Mouse (Mus musculus): Measurements from ENCODE around the gene Bcat2. TPM values are rescaled to one million over a fixed set of nuclear protein-coding genes. Genes with fewer than 3 reads are reported as not detected.

Gene Bcat2
- polyA plus RNA-seq, 1 experiment from 2014 or later: 72.0 TPM

DNA sequence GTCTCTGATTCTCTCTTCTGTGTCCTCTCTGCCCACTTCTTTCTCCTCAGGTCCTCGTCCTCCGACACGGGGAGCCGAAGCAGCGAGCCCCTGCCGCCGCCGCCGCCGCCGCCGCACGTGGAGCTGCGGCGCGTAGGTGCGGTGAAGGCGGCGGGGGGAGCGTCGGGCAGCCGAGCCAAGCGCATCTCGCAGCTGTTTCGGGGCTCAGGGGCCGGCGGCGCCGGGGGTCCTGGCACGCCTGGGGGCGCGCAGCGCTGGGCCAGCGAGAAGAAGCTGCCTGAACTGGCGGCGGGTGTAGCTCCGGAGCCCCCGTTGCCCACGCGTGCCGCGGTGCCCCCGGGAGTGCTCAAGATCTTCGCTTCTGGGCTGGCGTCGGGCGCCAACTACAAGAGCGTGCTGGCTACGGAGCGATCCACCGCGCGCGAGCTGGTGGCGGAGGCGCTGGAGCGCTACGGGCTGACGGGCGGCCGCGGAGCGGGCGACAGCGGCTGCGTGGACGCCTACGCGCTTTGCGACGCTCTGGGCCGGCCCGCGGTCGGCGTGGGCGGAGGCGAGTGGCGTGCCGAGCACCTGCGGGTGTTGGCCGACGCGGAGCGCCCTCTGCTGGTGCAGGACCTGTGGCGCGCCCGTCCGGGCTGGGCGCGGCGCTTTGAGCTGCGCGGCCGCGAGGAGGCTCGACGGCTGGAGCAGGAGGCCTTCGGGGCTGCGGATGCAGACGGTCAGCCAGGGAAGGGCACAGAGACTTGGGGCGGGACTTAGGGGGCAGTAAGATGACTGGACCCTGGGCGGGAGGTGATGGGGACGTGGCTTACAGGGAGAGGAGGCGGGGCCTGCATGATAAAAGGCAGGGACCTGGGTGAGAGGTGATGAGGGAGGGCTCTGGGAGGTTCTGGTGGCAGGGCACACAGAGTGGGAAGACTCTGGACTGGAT is 58.7 kb downstream of the Bcat2 start:
- peaks cover 7% of the 10 kb centered on the region for H3K27me3 ChIP-seq (ENCODE audit: control insufficient read depth, insufficient read depth, low read length)
- peaks cover 8 to 17% of the 10 kb centered on the region in 2 experiments for H3K4me1 ChIP-seq (ENCODE audit: control insufficient read depth in 2 of 2, insufficient read depth in 2 of 2, low read length in 2 of 2)
- H3K27ac ChIP-seq (replicated peaks in 1 of 2; ENCODE audit: control insufficient read depth in 1 of 2, insufficient read depth in 1 of 2, low read depth in 2 of 2, low read length in 2 of 2): peak overlapping the region; percentile 76 to 82
- no peaks in the 10 kb centered on the region; the same call in 1 of the 2 replicates for H3K36me3 ChIP-seq (ENCODE audit: control insufficient read depth, insufficient read depth, low read length)
- peak; percentile 58 for ATAC-seq (ENCODE audit: insufficient number of reproducible peaks, insufficient read depth, low FRiP score, low read depth)
- peak overlapping the region; percentile 97 for H3K4me2 ChIP-seq (ENCODE audit: low read length)
- 1% methylated on average over 105 of the region's 105 CpGs for WGBS
- no peaks in the 10 kb centered on the region for H3K9me3 ChIP-seq (ENCODE audit: control insufficient read depth, low read length)
- H3K9ac ChIP-seq (ENCODE audit: low read length): peak overlapping the region; percentile 86
- H3K4me3 ChIP-seq (ENCODE audit: control insufficient read depth in 1 of 2, insufficient read depth in 1 of 2, low read depth in 1 of 2, low read length in 2 of 2): peak overlapping the region; percentile 60 to 65

DNA sequence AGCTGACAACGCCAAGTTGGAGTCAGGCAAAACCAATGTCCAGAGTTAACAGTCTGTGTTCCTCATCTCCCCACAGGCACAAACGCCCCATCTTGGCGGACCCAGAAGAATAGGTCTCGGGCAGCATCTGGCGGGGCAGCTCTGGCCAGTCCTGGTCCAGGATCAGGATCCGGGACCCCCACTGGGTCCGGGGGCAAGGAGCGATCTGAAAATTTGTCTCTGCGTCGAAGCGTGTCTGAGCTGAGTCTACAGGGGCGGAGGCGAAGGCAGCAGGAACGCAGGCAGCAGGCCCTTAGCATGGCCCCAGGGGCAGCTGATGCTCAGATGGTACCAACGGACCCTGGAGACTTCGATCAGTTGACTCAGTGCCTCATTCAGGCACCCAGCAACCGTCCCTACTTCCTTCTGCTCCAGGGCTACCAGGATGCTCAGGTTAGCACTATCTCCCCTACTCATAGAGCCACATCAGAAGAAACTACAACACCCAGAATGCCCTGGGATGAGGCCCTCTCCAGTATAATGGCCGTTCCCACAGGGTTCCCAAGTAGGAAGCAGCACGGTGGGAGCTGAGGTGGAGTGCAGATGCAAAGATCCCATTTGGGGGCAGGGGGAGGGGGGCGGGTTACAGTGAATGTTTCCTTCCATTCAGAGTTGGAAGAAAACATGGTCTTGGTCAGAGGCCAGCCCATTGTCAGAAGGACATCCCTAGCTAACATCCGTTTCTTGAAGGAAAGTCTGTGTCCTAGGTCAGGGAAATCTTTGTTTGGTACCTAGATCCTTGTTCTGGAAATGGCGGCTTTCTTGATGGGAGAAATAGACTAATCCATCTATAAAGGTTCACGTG is 60.3 kb downstream of the Bcat2 start:
- Histone ChIP-seq H3K36me3 (ENCODE audit: control insufficient read depth, insufficient read depth, low read length) (no peaks in the 10 kb centered on the region; the same call in 1 of the 2 replicates), H3K9me3 (ENCODE audit: control insufficient read depth, low read length) (no peaks in the 10 kb centered on the region), H3K27ac (replicated peaks in 1 of 2; ENCODE audit: control insufficient read depth in 1 of 2, insufficient read depth in 1 of 2, low read depth in 2 of 2, low read length in 2 of 2) (no peak overlapping the region), H3K9ac (ENCODE audit: low read length) (no peak overlapping the region), H3K4me2 (ENCODE audit: low read length) (peak overlapping the region; percentile 97), H3K4me3 (ENCODE audit: control insufficient read depth in 1 of 2, insufficient read depth in 1 of 2, low read depth in 1 of 2, low read length in 2 of 2) (no peak overlapping the region), H3K4me1 (ENCODE audit: control insufficient read depth in 2 of 2, insufficient read depth in 2 of 2, low read length in 2 of 2) (peaks cover 12 to 20% of the 10 kb centered on the region in 2 experiments), H3K27me3 (ENCODE audit: control insufficient read depth, insufficient read depth, low read length) (peaks cover 7% of the 10 kb centered on the region)
- ATAC-seq (ENCODE audit: insufficient number of reproducible peaks, insufficient read depth, low FRiP score, low read depth): no peak
- WGBS: 69% methylated on average over 23 of the region's 23 CpGs

DNA sequence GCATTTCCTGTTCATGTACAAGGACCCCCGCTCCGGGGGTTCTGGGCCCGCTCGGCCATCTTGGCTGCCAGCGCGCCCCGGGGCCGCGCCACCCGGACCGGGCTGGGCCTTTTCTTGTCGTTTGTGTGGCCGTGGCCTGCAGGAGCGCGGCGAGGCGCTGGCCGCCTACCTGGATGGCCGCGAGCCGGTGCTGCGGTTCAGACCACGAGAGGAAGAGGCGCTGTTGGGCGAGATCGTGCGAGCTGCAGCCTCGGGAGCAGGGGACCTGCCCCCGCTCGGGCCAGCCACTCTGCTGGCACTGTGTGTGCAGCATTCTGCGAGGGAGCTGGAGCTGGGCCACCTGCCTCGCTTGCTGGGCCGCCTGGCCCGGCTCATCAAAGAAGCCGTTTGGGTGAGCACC is 62.5 kb downstream of the Bcat2 start:
- Histone ChIP-seq H3K9ac (ENCODE audit: low read length) (peak overlapping the region; percentile 68), H3K4me2 (ENCODE audit: low read length) (peak overlapping the region; percentile 59), H3K27ac (replicated peaks in 1 of 2; ENCODE audit: control insufficient read depth in 1 of 2, insufficient read depth in 1 of 2, low read depth in 2 of 2, low read length in 2 of 2) (0 out of 4 replicates have a peak overlapping the region, but pooled peaks of 1 of the 2 experiments have one; percentile 6), H3K4me1 (ENCODE audit: control insufficient read depth in 2 of 2, insufficient read depth in 2 of 2, low read length in 2 of 2) (peaks cover 17 to 29% of the 10 kb centered on the region in 2 experiments), H3K9me3 (ENCODE audit: control insufficient read depth, low read length) (no peaks in the 10 kb centered on the region), H3K27me3 (ENCODE audit: control insufficient read depth, insufficient read depth, low read length) (peaks cover 3% of the 10 kb centered on the region; the same call in 1 of the 2 replicates), H3K36me3 (ENCODE audit: control insufficient read depth, insufficient read depth, low read length) (peaks cover 15% of the 10 kb centered on the region), H3K4me3 (ENCODE audit: control insufficient read depth in 1 of 2, insufficient read depth in 1 of 2, low read depth in 1 of 2, low read length in 2 of 2) (peak overlapping the region; percentile 6 to 27; a peak in 3 of 4 replicates)
- no peak for ATAC-seq (ENCODE audit: insufficient number of reproducible peaks, insufficient read depth, low FRiP score, low read depth)
- 23% methylated on average over 35 of the region's 35 CpGs for WGBS

DNA sequence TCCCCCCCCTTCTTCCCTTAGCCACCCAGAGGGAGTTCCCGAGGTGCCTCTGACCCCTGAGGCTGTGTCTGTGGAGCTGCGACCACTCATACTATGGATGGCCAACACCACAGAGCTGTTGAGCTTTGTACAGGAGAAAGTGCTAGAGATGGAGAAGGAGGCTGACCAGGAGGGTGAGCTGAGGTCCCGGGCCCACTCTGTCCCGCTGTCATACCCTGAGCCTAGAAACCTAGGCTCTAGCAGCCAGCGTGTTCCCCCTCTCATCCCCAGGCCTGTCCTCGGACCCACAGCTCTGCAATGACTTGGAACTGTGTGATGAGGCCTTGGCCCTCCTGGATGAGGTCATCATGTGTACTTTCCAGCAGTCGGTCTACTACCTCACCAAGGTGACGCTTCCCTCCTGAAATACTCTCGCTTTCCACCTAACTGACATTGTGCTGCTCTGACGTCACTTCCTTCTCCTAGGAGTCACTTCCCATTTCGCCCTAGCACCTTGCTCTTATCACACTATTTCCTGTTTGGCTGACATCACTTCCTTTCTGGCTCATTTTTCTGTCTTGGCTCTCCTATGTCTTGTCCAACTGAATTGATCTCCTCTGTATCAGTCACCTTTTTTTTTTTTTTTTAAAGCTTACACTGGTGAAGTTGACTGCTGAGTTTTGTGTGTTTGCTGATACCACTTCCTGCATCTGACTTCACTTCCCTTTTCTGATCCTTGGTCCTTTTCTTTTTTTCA is 65.2 kb downstream of the Bcat2 start:
- H3K4me2 ChIP-seq (ENCODE audit: low read length): no peak overlapping the region
- WGBS: 65% methylated on average over 11 of the region's 11 CpGs
- peak; percentile 3; the same call in 1 of the 2 replicates for ATAC-seq (ENCODE audit: insufficient number of reproducible peaks, insufficient read depth, low FRiP score, low read depth)

DNA sequence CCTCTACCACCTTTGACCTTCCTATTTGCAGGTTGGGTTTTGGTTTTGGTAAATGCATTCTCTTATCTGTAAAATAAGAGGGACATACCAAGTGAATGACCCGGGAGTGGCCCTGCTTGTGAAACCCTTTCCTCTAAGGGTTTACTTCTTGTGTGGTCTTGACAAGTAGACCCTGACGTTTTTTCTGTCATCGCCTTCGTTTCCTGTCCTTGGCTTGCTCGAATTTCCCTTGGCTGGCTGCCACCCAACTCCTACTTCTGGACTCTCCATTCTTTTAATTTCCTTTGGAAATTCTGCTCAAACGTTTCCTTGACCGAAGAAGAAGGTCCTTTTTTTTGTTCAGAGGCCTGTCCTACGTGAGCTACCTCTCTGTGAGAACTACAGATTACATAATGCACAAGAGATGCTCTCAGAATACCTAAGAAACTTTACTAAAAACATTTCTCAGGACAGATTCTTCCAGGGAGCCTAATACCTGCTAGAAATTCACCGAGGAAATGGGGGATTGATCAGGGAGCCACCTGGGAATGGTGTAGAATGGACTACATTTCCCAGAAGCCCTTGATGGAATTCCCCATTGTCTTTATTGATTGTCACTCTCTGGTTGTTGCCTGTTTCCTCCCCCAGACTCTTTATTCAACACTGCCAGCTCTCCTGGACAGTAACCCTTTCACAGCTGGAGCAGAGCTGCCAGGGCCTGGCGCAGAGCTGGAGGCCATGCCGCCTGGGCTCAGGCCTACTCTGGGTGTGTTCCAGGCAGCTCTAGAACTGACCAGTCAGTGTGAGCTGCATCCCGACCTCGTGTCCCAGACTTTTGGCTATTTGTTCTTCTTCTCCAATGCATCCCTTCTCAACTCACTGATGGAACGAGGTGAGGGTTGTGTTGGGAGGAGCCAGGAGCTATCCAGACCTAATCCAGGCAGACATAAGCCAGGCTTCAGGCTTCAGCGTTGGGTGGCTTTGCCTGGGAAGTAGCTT is 66.0 kb downstream of the Bcat2 start:
- H3K36me3 ChIP-seq (ENCODE audit: control insufficient read depth, insufficient read depth, low read length): peaks cover 24% of the 10 kb centered on the region
- H3K27me3 ChIP-seq (ENCODE audit: control insufficient read depth, insufficient read depth, low read length): no peaks in the 10 kb centered on the region
- 59% methylated on average over 15 of the region's 15 CpGs for WGBS
- no peak overlapping the region for H3K4me2 ChIP-seq (ENCODE audit: low read length)
- H3K4me3 ChIP-seq (ENCODE audit: control insufficient read depth in 1 of 2, insufficient read depth in 1 of 2, low read depth in 1 of 2, low read length in 2 of 2): no peak overlapping the region
- H3K4me1 ChIP-seq (ENCODE audit: control insufficient read depth in 2 of 2, insufficient read depth in 2 of 2, low read length in 2 of 2): peaks cover 34 to 43% of the 10 kb centered on the region in 2 experiments
- no peak; the same call in 1 of the 2 replicates for ATAC-seq (ENCODE audit: insufficient number of reproducible peaks, insufficient read depth, low FRiP score, low read depth)
- peak overlapping the region; percentile 71 to 77 for H3K27ac ChIP-seq (replicated peaks in 1 of 2; ENCODE audit: control insufficient read depth in 1 of 2, insufficient read depth in 1 of 2, low read depth in 2 of 2, low read length in 2 of 2)
- no peak overlapping the region for H3K9ac ChIP-seq (ENCODE audit: low read length)
- H3K9me3 ChIP-seq (ENCODE audit: control insufficient read depth, low read length): no peaks in the 10 kb centered on the region

More for the DNA sequence above, 65.2 kb downstream of the Bcat2 start:
- Histone ChIP-seq H3K9me3 (ENCODE audit: control insufficient read depth, low read length) (no peaks in the 10 kb centered on the region), H3K27me3 (ENCODE audit: control insufficient read depth, insufficient read depth, low read length) (no peaks in the 10 kb centered on the region), H3K4me3 (ENCODE audit: control insufficient read depth in 1 of 2, insufficient read depth in 1 of 2, low read depth in 1 of 2, low read length in 2 of 2) (no peak overlapping the region), H3K36me3 (ENCODE audit: control insufficient read depth, insufficient read depth, low read length) (peaks cover 24% of the 10 kb centered on the region), H3K27ac (replicated peaks in 1 of 2; ENCODE audit: control insufficient read depth in 1 of 2, insufficient read depth in 1 of 2, low read depth in 2 of 2, low read length in 2 of 2) (peak overlapping the region; percentile 65 to 77), H3K4me1 (ENCODE audit: control insufficient read depth in 2 of 2, insufficient read depth in 2 of 2, low read length in 2 of 2) (peaks cover 28 to 36% of the 10 kb centered on the region in 2 experiments), H3K9ac (ENCODE audit: low read length) (no peak overlapping the region)

DNA sequence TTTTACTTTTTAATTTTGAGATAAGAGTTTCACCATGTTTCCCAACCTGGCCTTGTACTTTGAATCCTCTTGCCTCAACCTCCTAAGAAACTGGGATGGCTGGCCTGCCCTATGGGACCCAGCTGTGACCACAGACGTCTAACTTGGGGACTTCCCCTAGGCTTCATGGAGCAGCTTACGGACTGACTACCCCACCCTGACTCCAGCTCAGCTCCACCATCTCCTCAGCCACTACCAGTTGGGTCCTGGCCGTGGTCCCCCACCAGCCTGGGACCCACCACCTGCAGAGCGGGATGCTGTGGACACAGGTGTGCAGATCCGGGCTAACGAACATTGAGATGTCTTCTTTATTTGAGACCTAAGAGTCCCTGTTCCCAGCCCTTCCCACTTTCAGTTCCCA is 67.8 kb downstream of the Bcat2 start:
- Histone ChIP-seq H3K9me3 (ENCODE audit: control insufficient read depth, low read length) (no peaks in the 10 kb centered on the region), H3K4me3 (ENCODE audit: control insufficient read depth in 1 of 2, insufficient read depth in 1 of 2, low read depth in 1 of 2, low read length in 2 of 2) (no peak overlapping the region), H3K36me3 (ENCODE audit: control insufficient read depth, insufficient read depth, low read length) (peaks cover 24% of the 10 kb centered on the region), H3K4me2 (ENCODE audit: low read length) (no peak overlapping the region), H3K27me3 (ENCODE audit: control insufficient read depth, insufficient read depth, low read length) (no peaks in the 10 kb centered on the region), H3K9ac (ENCODE audit: low read length) (no peak overlapping the region), H3K4me1 (ENCODE audit: control insufficient read depth in 2 of 2, insufficient read depth in 2 of 2, low read length in 2 of 2) (peaks cover 48 to 53% of the 10 kb centered on the region in 2 experiments), H3K27ac (replicated peaks in 1 of 2; ENCODE audit: control insufficient read depth in 1 of 2, insufficient read depth in 1 of 2, low read depth in 2 of 2, low read length in 2 of 2) (no peak overlapping the region)
- ATAC-seq (ENCODE audit: insufficient number of reproducible peaks, insufficient read depth, low FRiP score, low read depth): no peak
- 93% methylated on average over 6 of the region's 6 CpGs for WGBS

Measured in heart, embryonic 14.5 days (tissue).